Mouse (Mus musculus) stomach, postnatal 0 days (tissue): ENCODE data around the gene Chuk. TPM values are rescaled to one million over a fixed set of nuclear protein-coding genes. Genes with fewer than 3 reads are reported as not detected.

ENCODE experiments used
- ATAC-seq: fragments of 200-750 bp; cut with Nextera tagmentation; 2 replicates; pipeline ENCODE4 v1.8.0; 2017; ENCODE audit not compliant: low FRiP score, low TSS enrichment
- DNase-seq: peaks from one replicate; pipeline ENCODE4 v3.0.0-alpha.2; 2016; ENCODE audit warnings: low spot score
- H3K27ac ChIP-seq: fragments of 300-500 bp; sonication (generic); replicated peaks from 2 replicates; pipeline ENCODE4 v1.5.1; 2014; ENCODE audit warnings: mild to moderate bottlenecking, control low read depth
- H3K27me3 ChIP-seq: fragments of 300-500 bp; sonication (generic); 2 replicates; pipeline ENCODE4 v1.6.1; 2014; ENCODE audit warnings: low read length; ENCODE audit not compliant: control insufficient read depth, insufficient read depth
- H3K36me3 ChIP-seq: fragments of 300-500 bp; sonication (generic); 2 replicates; pipeline ENCODE4 v1.6.1; 2014; ENCODE audit warnings: low read length, mixed read lengths; ENCODE audit not compliant: control insufficient read depth, insufficient read depth
- H3K4me1 ChIP-seq: fragments of 300-500 bp; sonication (generic); replicated peaks from 2 replicates; pipeline ENCODE4 v1.6.1; 2014; ENCODE audit warnings: antibody characterized with exemption; ENCODE audit not compliant: control insufficient read depth, insufficient read depth
- H3K4me2 ChIP-seq: fragments of 300-500 bp; sonication (generic); replicated peaks from 2 replicates; pipeline ENCODE4 v1.6.1; 2014; ENCODE audit warnings: low read depth, mild to moderate bottlenecking, control low read depth, moderate library complexity
- H3K4me3 ChIP-seq: fragments of 300-500 bp; sonication (generic); 2 replicates; pipeline ENCODE4 v1.5.1; 2014; ENCODE audit warnings: low read depth, low read length, control low read depth
- H3K9ac ChIP-seq: fragments of 300-500 bp; sonication (generic); 2 replicates; pipeline ENCODE4 v1.6.1; 2014; ENCODE audit warnings: mild to moderate bottlenecking, low read length, control low read depth, mixed read lengths
- H3K9me3 ChIP-seq: fragments of 300-500 bp; sonication (generic); 2 replicates; pipeline ENCODE4 v1.6.1; 2016; ENCODE audit warnings: low read length; ENCODE audit not compliant: control insufficient read depth
- CTCF ChIP-seq: IDR thresholded peaks from 2 replicates; pipeline ENCODE4 v1.5.1; 2016; ENCODE audit warnings: antibody characterized with exemption, low read depth, mild to moderate bottlenecking, moderate library complexity
- EP300 ChIP-seq: optimal IDR thresholded peaks from 2 replicates; pipeline ENCODE3; 2016; ENCODE audit warnings: antibody characterized with exemption
- WGBS: fragments of 180-500 bp; shearing (Covaris S2); extraction: QIAGEN DNeasy Blood & Tissue Kit; methylation state at CpG from one replicate; pipeline ENCODE4 v1.1.7; 2014; 5-methylcytosine and 5-hydroxymethylcytosine counted together
- polyA plus RNA-seq: library from polyadenylated mRNA; unstranded; fragments of >200 nt; fragmentation: Nextera tagmentation; extraction: Ambion mirVana; gene quantifications from 2 replicates; pipeline ENCODE4 v1.2.1, GENCODE M21; 2015

The Chuk gene
- polyA plus RNA-seq: 21.3 and 23.7 TPM in 2 replicates

GRCm38 (mm10) chr19:44106831-44107660 is at the start of gene Chuk:
Gene Chuk (minus strand): TSS chr19:44107480.
- Histone ChIP-seq H3K27ac (peak within 1 kb of the TSS; percentile 56; the same call in 1 of the 2 replicates), H3K9ac (peak within 1 kb of the TSS; percentile 98), H3K9me3 (no peaks in the 10 kb centered on the region), H3K4me1 (no peaks in the 10 kb centered on the region), H3K4me2 (peak within 1 kb of the TSS; percentile 77), H3K36me3 (no peaks in the 10 kb centered on the region), H3K27me3 (no peaks in the 10 kb centered on the region), H3K4me3 (peak within 1 kb of the TSS; percentile 92)
- peak; percentile 96 for DNase-seq
- ATAC-seq: peak; percentile 98
- TF ChIP-seq CTCF (no peak), EP300 (peak; percentile 94)
- 1% methylated on average over 65 of the region's 67 CpGs for WGBS

- no peak for TF ChIP-seq EP300
- TF ChIP-seq CTCF: no peak
- 90% methylated on average over 10 of the region's 10 CpGs for WGBS
- ATAC-seq: no peak
Observed at GRCm38 (mm10) chr19:44157005-44157404, 49.7 kb upstream of the Chuk start.

GRCm38 (mm10) chr19:44153781-44154180 is 46.5 kb upstream of the Chuk start:
- Histone ChIP-seq H3K27me3 (no peaks in the 10 kb centered on the region), H3K9ac (no peak overlapping the region), H3K36me3 (no peaks in the 10 kb centered on the region), H3K9me3 (no peaks in the 10 kb centered on the region), H3K4me3 (no peak overlapping the region), H3K4me2 (no peak overlapping the region), H3K27ac (no peak overlapping the region), H3K4me1 (no peaks in the 10 kb centered on the region)
- ATAC-seq: no peak
- no peak for DNase-seq
- TF ChIP-seq EP300 (no peak), CTCF (no peak)
- WGBS: 72% methylated on average over 5 of the region's 5 CpGs

More at GRCm38 (mm10) chr19:44157005-44157404, 49.7 kb upstream of the Chuk start:
- Histone ChIP-seq H3K27me3 (no peaks in the 10 kb centered on the region), H3K9ac (no peak overlapping the region), H3K4me3 (no peak overlapping the region), H3K36me3 (no peaks in the 10 kb centered on the region), H3K9me3 (no peaks in the 10 kb centered on the region), H3K4me1 (no peaks in the 10 kb centered on the region), H3K27ac (no peak overlapping the region), H3K4me2 (no peak overlapping the region)
- DNase-seq: no peak

GRCm38 (mm10) chr19:44148991-44149390 is 41.7 kb upstream of the Chuk start:
- TF ChIP-seq EP300: no peak
- no peak for TF ChIP-seq CTCF
- H3K9ac ChIP-seq: no peak overlapping the region
- no peak for ATAC-seq
- H3K27me3 ChIP-seq: no peaks in the 10 kb centered on the region
- no peak overlapping the region for H3K27ac ChIP-seq
- no peaks in the 10 kb centered on the region for H3K36me3 ChIP-seq
- no peak overlapping the region for H3K4me3 ChIP-seq
- 71% methylated on average over 2 of the region's 2 CpGs for whole genome bisulfite sequencing
- no peak overlapping the region for H3K4me2 ChIP-seq
- DNase-seq: no peak
- H3K4me1 ChIP-seq: peaks cover 4% of the 10 kb centered on the region; the same call in 1 of the 2 replicates
- no peaks in the 10 kb centered on the region for H3K9me3 ChIP-seq

GRCm38 (mm10) chr19:44148345-44148744 is 41.1 kb upstream of the Chuk start:
- DNase-seq: no peak
- TF ChIP-seq EP300: no peak
- peak; percentile 49 for TF ChIP-seq CTCF
- no peaks in the 10 kb centered on the region for H3K27me3 ChIP-seq
- no peak overlapping the region for H3K9ac ChIP-seq
- ATAC-seq: no peak
- no peak overlapping the region for H3K4me2 ChIP-seq
- WGBS: 40% methylated on average over 2 of the region's 2 CpGs
- H3K4me1 ChIP-seq: peaks cover 4% of the 10 kb centered on the region; the same call in 1 of the 2 replicates
- H3K27ac ChIP-seq: no peak overlapping the region
- no peaks in the 10 kb centered on the region for H3K9me3 ChIP-seq
- H3K36me3 ChIP-seq: no peaks in the 10 kb centered on the region
- no peak overlapping the region for H3K4me3 ChIP-seq

GRCm38 (mm10) chr19:44146951-44147350 is 39.7 kb upstream of the Chuk start:
- DNase-seq: no peak
- no peak for ATAC-seq
- 0 out of 2 replicates have a peak, but pooled peaks cover 4% of the 10 kb centered on the region for H3K36me3 ChIP-seq
- no peak for TF ChIP-seq EP300
- TF ChIP-seq CTCF: no peak
- H3K9me3 ChIP-seq: no peaks in the 10 kb centered on the region
- no peak overlapping the region for H3K27ac ChIP-seq
- no peak overlapping the region for H3K9ac ChIP-seq
- peaks cover 4% of the 10 kb centered on the region; the same call in 1 of the 2 replicates for H3K4me1 ChIP-seq
- WGBS: 90% methylated on average over 8 of the region's 8 CpGs
- H3K4me3 ChIP-seq: no peak overlapping the region
- no peak overlapping the region for H3K4me2 ChIP-seq
- no peaks in the 10 kb centered on the region for H3K27me3 ChIP-seq
